Mouse (Mus musculus): ENCODE measurements around the gene Gm14147.
"Not testable (repeated sequence)": the region's sequence is repeated elsewhere in the genome, so short reads cannot be mapped to it uniquely, and the experiment has no call there.

Gm14147 gene

GRCm38 (mm10) chr2:151097945-151098344, at the start of gene Gm14147:
Gm14147 (plus strand) TSS chr2:151098245.
- not testable (repeated sequence) for DNase-seq (ENCODE audit: low read depth, low spot score)

DNA sequence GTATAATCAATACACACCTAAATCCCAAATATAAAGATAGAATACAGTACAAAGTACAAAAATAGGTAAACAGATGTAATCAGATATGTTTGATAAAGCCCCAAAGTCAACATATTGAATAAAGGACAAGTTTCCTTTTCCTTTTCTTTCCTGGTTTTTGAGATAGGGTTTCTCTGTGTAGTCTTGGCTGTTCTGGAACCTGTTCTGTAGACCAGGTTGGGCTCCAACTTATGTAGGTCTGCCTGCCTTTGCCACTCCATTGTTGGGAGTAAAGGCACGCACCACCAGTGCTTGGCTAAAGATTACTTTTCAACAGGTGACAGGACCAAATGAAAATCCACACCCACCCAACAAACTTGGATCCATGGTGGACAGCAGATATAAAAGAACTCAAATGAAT, 41.4 kb upstream of the Gm14147 start:
- DNase-seq (ENCODE audit: low read depth, low spot score) = no peak

- DNase-seq (ENCODE audit: low read depth, low spot score) = not testable (repeated sequence)
These were observed 5.8 kb upstream of the Gm14147 start, which contains the start of gene Gm14151 for GRCm38 (mm10) chr2:151092250-151092649. Gm14151 (minus strand) TSS chr2:151092350.
